Comparison of ENCODE assay signal across 8 mouse cellular contexts in the genomic region with DNA sequence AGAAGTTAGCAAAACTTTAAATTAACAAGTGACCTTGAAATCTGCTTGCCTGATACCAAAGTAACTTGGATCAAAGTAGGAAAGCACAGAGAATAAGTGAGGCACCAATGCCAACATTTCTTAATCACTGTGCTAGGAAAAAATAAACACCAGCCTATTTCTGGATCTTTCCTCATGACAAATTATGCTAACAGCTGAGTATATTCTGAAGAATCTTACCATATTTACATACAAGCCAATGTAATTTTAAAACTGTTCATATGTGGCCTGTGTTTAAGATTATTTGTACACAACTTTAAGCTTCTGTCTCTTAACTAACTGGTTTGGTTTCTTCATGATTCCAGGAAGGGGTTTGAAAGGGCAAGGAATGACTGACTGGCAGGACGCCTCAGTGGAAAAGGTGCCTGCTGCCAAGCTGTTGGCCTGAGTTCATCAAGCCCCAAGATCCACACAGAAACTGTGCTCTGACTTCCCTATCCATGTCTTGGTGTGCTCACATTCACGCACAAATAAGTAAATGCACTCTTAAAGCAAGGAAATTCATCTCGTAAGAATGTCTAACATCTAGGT. TPM values are rescaled to one million over a fixed set of nuclear protein-coding genes. Genes with fewer than 3 reads are reported as not detected.
A peak's percentile ranks its signal among the peaks of the same experiment; 100 is the strongest.
DNase-seq lines count a peak whose midpoint lies in the region; ATAC-seq and TF ChIP-seq lines count a peak whose summit lies in the region.

No protein-coding gene starts in this region.

- H3K36me3 ChIP-seq in stomach, postnatal 0 days (ENCODE audit: control insufficient read depth, insufficient read depth, low read length), result 0 out of 2 replicates have a peak, but pooled peaks cover 3% of the 10 kb centered on the region

- intact Hi-C loops in heart, postnatal 25 days (cut with DNase I), result loop anchor here (5.0 kb wide), 1 partner anchor 802 kb away; a partner anchor contains a TSS
- intact Hi-C loops in gastrocnemius, postnatal 36 days (cut with DNase I), result no loop called here

- peak overlapping the region; percentile 9; the same call in 1 of the 2 replicates for H3K9ac ChIP-seq in stomach, postnatal 0 days (ENCODE audit: low read length)

- DNase-seq in heart, adult 11 months, result peak; percentile 89
- DNase-seq in heart, postnatal 25 days (ENCODE audit: low spot score), result no peak
- peak; percentile 41 for DNase-seq in cerebellum, adult 8-10 months
- peak; percentile 31 to 45 for DNase-seq in gastrocnemius, postnatal 36 days
- DNase-seq in kidney, adult 18-20 months, result peak; percentile 69
- DNase-seq in lung, adult 2 months, result peak; percentile 46
- DNase-seq in stomach, postnatal 0 days (ENCODE audit: low spot score), result no peak
- no peak for DNase-seq in yolk sac, embryonic 10.5 days (ENCODE audit: low spot score)

- no peak for TF ChIP-seq POLR2A in lung, adult 2 months (IDR thresholded peaks at IDR 0.05; ENCODE audit: borderline replicate concordance, extremely low read depth, low read depth, low read length)

- ATAC-seq in stomach, postnatal 0 days (ENCODE audit: low FRiP score, low TSS enrichment), result no peak

- H3K27ac ChIP-seq in stomach, postnatal 0 days (replicated peaks), result peak overlapping the region; percentile 61

- no peak for TF ChIP-seq EP300 in stomach, postnatal 0 days (optimal IDR thresholded peaks at IDR 0.05)

- peaks cover 12% of the 10 kb centered on the region for H3K4me1 ChIP-seq in lung, adult 2 months (ENCODE audit: control insufficient read depth, insufficient read depth, low read length)
- 0 out of 2 replicates have a peak, but pooled peaks cover 3% of the 10 kb centered on the region for H3K4me1 ChIP-seq in stomach, postnatal 0 days (replicated peaks; ENCODE audit: control insufficient read depth, insufficient read depth)

- no peaks in the 10 kb centered on the region for H3K27me3 ChIP-seq in stomach, postnatal 0 days (ENCODE audit: control insufficient read depth, insufficient read depth, low read length)

- peak overlapping the region; percentile 78 for H3K4me2 ChIP-seq in stomach, postnatal 0 days (replicated peaks; ENCODE audit: low read depth)

- peak overlapping the region; percentile 45 for H3K4me3 ChIP-seq in lung, adult 2 months (replicated peaks; ENCODE audit: extremely low read depth, low read depth, low read length)
- peak overlapping the region; percentile 4; the same call in 1 of the 2 replicates for H3K4me3 ChIP-seq in stomach, postnatal 0 days (ENCODE audit: low read depth, low read length)

- H3K9me3 ChIP-seq in stomach, postnatal 0 days (ENCODE audit: control insufficient read depth, low read length), result no peaks in the 10 kb centered on the region

- TF ChIP-seq CTCF in lung, adult 2 months (IDR thresholded peaks at IDR 0.05; ENCODE audit: insufficient read depth, low read length), result no peak
- no peak for TF ChIP-seq CTCF in stomach, postnatal 0 days (IDR thresholded peaks at IDR 0.05; ENCODE audit: low read depth)

- 11% methylated on average over 3 of the region's 3 CpGs for WGBS in lung, adult 2 months
- 14% methylated on average over 3 of the region's 3 CpGs for WGBS in stomach, postnatal 0 days

RNA-seq across cellular contexts. Expression of a gene that starts 20.8 kb away (rescaled TPM):
- 10 to 100 TPM; 40.6 to 43.2 TPM for total RNA-seq in heart, postnatal 25 days (2021)
- total RNA-seq in gastrocnemius, postnatal 36 days (2021), result 10 to 100 TPM; 49.2 to 57.7 TPM
- polyA plus RNA-seq in lung, adult 2 months (2012; rRNA removed), result 0.18 and 0.53 TPM in 2 replicates
- 0.11 TPM in 1 of 2 replicates, not detected in the other for polyA plus RNA-seq in stomach, postnatal 0 days (2015; fragmentation: Nextera tagmentation; extraction: Ambion mirVana)

RNA-seq across cellular contexts. Expression of a gene that starts 28.2 kb away (rescaled TPM):
- 10 to 100 TPM; 75.2 to 75.9 TPM for total RNA-seq in heart, postnatal 25 days (2021)
- 100 to 1,000 TPM in 1 of 2 experiments, 10 to 100 TPM in 1; 91.4 to 119 TPM for total RNA-seq in gastrocnemius, postnatal 36 days (2021)
- polyA plus RNA-seq in lung, adult 2 months (2012; rRNA removed), result 25.9 and 36.2 TPM in 2 replicates
- polyA plus RNA-seq in stomach, postnatal 0 days (2015; fragmentation: Nextera tagmentation; extraction: Ambion mirVana), result 122 TPM in 2 replicates

Comparison
In these comparisons a context has a peak if more than half of its experiments do, and no peak if none do; other contexts are left out.
1. DNase-seq: peak in heart, adult 11 months (single experiment), cerebellum, adult 8-10 months (single experiment), gastrocnemius, postnatal 36 days (2 of 2), kidney, adult 18-20 months (single experiment) and lung, adult 2 months (single experiment); none in heart, postnatal 25 days (single experiment), stomach, postnatal 0 days (single experiment) and yolk sac, embryonic 10.5 days (single experiment).